Mouse (Mus musculus) C2C12 (cell line): ENCODE results near the gene Tiparp.

Experiments
- CEBPB ChIP-seq: IDR thresholded peaks from one replicate; pipeline ENCODE4 v1.6.1; 2011; ENCODE audit warnings: low read depth, mild to moderate bottlenecking, control low read depth, moderate library complexity
- CTCF ChIP-seq: IDR thresholded peaks from one replicate; pipeline ENCODE4 v1.5.1; 2011; ENCODE audit not compliant: control insufficient read depth, insufficient read depth, insufficient read length
- FOSL1 ChIP-seq: IDR thresholded peaks from one replicate; pipeline ENCODE4 v1.8.0; 2011; ENCODE audit warnings: mild to moderate bottlenecking, low read length; ENCODE audit not compliant: poor library complexity, insufficient read depth, severe bottlenecking
- MAX ChIP-seq: IDR thresholded peaks from one replicate; pipeline ENCODE4 v1.6.1; 2011; ENCODE audit warnings: mild to moderate bottlenecking, control low read depth
- MYOG ChIP-seq: IDR thresholded peaks from one replicate; pipeline ENCODE4 v1.6.1; 2011; ENCODE audit not compliant: control insufficient read depth, insufficient read length; ENCODE audit errors: extremely low read depth
- USF1 ChIP-seq: IDR thresholded peaks from one replicate; pipeline ENCODE4 v1.6.1; 2011; ENCODE audit warnings: low read depth, mild to moderate bottlenecking, control low read depth, moderate library complexity

GRCm38 (mm10) chr3:65603392-65604055, 75.3 kb downstream of the Tiparp start:
- TF ChIP-seq CTCF (no peak), MYOG (no peak), MAX (no peak), USF1 (peak; percentile 85), CEBPB (peak; percentile 56), FOSL1 (peak; percentile 32)
